Mouse (Mus musculus) right cerebral cortex, adult 2 months (tissue): ENCODE measurements around the gene Nmral1.
A peak's percentile ranks its signal among the peaks of the same experiment; 100 is the strongest.
"Not testable (repeated sequence)": the region's sequence is repeated elsewhere in the genome, so short reads cannot be mapped to it uniquely, and the experiment has no call there.

ENCODE experiments used
- DNase-seq, 2 experiments: peaks; one replicate each; pipeline ENCODE4 v3.0.0; 2021 to 2022; ENCODE audit warnings: low spot score in 2 of 2

The Nmral1 gene

DNA sequence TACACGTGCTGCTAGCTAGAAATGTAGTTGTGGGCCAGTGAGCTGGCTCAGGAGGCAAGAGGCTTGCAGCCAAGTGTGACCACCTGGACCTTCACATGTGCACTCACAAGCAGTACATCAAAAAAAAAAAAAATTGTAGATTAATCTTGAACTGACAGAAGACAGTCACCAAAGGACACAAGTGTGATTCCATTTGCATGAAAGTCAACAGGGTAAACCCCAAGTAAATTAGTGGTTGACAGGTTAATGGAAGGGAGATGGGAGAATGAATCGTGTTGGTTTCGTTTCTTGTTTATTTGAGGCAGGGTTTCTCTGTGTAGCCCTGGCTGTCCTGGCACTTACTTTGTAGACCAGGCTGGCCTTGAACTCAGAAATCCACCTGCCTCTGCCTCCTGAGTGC is 1.3 kb downstream of the Nmral1 start:
- no peak for DNase-seq

DNA sequence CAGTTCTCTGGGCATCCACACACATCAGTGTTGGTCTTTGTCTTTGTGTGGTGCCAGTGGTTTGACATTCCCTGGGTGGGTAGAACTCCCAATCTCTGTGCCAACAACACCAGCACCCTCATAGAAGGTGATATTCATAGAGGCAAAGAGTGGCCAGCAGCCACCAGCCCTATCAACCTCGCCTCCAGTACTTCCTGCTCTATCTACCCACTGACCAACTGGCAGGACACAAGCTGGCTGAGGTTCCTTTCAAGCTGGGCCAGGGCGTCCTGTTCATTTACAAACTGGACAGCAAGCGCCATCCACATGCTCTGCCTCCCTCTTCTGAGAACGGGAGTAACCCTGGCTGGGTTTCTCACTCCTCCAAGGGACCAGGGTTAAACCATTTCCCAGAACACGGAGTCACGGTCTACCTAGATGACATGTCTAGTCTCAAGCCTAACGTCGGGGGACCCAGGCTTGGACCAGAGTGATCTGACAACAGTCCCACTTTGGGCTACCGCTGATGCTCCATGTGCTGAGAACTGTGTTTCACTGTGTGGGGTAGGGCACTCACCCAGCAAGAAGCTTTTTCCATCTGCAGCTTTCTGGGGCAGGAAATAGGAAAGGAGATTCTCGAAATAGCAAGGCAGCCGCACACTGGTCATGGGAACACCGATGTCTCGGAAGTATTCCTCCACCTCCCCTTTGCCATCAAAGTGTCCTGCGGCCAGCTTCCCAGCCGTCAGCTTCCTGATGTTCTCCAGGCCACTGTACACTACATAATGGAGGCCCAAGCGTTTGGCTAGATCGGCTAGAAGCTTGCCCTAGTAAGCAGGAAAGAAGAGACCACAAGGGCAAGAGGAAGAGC is 5.1 kb downstream of the Nmral1 start:
- DNase-seq, result no peak

DNA sequence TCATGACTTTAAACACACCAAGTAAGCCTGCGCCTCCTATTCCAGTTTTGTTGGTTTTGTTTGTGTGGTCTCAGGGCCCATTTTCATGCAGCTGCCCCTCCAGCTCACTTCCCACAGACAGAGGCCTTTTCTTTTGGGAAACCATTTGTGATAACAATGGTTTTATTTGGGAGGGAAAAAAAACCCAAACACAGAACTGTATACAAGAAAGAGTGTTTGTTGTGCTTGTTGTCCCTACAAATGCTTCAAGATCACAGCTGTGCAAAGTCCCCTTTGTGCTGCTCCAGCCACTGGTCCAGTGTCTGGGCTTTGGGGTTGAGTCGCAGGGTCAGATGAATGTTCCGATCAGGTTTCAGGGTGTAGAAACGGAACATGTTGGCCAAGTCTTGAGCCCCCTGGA is 8.0 kb downstream of the Nmral1 start:
- no peak for DNase-seq

DNA sequence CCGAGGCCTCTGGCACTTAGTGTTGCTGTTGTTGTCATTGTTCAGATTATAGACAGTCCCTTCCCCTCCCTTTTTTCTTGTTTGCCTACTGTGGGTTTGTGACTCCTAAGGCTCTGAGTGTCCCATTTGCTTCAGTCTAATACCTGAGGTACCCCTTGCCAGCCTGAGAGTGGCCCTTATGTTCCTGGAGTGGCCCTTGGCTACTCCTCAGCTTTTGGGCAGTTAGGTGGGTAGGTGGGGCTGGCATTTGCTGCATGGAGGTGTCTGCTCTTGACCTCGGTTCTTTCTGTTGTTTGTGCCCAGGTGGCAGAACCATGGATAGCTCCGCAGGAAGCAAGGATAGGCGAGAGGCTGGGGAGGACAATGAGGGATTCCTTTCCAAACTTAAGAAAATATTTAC is 13.6 kb downstream of the Nmral1 start:
- no peak for DNase-seq

DNA sequence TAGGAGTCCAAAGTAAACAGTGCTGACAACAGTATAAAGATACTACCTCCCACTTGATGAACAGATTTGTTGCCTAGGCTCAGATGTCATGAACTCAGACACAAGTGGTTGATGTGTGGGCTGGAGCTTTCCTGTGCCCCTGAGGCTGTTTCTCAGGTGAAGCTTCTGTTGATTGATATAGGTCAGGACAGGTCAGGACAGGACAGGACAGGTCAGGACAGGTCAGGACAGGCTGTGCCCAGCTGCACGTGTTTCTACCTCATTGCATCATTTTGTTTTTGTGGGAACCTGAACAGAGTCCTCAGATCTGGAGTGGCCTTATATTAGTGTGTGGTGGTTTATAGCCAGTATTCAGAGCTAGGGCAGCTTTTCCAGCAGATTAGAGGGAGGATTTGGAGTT is 16.5 kb downstream of the Nmral1 start:
- no peak for DNase-seq

DNA sequence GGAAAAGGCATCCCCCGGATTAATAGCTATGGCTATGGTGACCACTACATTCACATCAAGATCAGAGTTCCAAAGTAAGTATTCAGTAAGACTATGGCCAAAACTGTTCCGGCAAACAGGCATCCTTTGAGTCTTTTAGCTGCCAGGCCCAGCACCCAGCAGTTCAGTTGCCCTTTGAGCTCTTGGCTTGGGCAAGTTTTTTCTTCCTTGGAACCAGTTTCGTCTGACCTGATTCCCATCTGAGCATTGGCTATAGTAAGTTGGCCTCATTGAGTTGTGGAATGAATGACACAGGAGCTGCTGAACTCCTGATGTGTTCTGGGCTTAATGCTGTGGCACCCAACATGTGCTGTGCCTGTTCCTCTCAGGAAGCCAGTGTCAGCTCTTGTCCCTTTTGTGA is 17.9 kb downstream of the Nmral1 start:
- DNase-seq, result no peak

DNA sequence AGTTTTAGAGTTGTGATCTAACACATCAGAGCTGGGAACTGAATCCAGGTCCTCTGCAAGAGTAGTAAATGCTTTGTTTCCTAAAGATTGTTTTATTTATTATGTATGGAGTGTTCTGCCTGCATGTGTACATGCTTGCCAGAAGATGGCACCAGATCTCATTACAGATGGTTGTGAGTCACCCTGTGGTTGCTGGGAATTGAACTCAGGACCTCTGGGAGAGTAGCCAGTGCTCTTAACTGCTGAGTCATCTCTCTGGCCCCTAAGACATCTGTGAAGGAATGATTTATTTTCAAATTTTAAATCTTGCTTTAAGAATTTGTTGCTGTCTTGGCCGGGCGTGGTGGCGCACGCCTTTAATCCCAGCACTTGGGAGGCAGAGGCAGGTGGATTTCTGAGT is 29.8 kb downstream of the Nmral1 start:
- DNase-seq, result not testable (repeated sequence)

DNA sequence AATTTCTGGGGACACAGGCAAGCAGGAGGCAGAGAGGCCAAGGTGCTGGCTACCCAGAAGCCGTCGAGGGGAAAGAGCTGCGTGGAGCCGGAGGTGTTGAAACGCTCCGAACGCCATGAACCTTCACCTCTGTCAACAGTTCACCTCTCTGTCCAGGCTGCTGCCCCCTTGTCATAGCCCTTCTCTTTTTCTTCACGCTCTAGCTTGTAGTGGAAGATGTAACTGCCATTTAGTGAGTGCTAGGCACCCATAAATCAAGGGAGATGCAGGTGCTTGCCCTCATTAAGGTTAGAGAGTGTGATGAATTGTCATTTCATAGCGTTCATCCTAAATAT is 34.7 kb downstream of the Nmral1 start:
- DNase-seq, result no peak

DNA sequence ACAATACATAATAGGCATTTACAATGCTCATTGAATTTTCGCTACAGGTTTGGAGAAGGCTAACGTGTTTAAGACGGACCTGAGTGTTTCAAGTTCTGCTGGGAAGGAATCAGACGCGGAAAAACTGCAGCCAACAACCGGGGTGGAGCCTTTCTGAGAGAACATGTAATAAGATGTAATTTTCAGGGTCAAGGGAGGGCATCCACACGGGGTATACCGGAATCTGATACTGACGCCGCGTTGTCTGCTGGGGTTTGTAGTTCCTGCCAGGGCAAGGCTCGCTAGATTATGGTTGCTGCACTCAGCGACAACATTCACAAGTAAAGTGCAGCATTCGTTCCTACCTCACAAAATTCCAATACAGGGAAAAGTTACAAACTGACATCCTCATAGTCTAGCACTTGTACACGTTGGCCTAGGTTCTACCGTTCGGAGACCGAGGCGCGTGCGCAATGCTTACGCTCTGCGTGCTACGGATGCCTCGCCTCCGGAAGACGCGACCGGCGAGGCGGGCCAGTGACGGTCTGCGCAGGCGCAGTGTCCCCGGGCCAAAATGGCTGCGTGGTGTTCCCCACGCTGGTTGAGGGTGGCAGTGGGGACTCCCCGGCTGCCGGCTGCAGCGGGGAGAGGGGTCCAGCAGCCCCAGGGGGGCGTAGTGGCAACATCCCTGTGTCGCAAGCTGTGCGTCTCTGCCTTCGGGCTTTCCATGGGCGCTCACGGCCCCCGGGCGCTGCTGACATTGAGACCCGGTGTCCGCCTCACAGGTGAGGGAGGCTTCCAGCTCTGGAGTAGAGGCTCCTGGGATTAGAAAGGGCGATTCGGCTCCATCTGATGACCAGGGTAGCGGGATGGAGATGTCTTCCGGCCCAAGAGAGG is 35.3 kb downstream of the Nmral1 start:
- peak; percentile 97 for DNase-seq

DNA sequence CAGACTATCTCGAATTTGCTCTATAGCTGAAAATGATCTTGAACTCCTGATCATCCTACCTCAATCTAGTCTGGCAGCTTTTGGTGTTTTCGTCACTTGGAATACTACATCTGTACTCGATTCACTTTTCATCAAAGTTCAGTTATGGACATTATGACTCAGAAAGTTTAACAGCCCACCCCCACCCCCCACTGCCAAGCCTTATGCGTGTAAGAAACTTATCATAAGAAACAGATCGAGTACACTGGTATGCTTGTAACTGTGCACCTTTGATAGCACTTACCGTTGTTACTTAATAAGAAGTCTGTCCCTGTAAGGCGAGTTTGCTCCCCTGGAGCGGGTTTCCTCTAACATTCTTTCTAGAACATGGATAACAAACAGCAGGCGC is 36.0 kb downstream of the Nmral1 start:
- DNase-seq, result no peak

DNA sequence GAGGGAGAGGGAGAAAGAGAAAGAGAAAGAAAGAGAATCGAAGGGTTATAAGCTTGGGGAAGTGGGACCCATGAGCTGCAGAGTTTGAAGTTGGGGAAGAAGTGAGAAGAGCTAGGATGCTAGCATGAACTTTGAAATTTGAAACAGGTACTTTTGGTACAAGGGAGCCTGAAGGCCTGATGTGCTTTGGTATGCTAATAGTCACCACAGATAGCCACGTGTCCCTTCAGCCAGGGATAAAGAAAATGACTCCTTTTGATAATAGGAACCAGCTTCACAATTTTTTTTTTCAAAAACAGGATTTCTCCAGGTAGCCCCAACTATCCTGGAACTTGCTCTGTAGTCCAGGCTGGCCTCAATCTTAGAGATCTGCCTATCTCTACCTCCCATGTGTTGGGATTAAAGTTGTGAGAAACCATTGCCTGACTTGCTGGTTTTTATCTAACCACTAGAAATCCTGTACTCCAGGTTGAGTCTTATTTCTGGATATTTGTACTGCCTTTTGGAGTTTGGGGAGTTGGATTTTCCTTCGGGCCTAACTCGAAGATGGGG is 36.5 kb downstream of the Nmral1 start:
- DNase-seq, result no peak

DNA sequence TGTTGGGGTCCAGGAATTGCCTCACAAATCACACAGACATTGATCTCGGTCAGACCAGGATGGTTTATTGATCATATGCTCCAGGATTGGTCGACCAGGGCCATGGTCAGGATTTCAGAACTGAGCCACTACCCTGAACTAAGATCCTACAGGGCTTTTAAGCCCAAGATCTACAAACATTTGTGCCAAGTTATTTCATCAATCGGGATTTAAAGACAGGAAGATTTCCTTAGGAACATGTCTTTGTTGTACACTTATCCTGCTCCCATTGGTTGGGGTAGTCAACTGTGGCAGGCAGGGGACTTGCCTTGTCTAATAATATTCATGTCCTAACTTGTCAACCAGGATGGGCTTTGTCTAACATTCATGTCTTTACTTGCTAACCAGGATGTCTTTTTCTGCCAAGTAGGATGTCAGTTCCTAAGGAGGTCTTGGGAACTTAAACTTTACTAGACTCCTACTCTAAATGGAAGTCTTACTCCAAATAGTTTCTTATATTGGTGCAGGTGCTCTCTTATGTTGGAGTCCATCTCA is 38.2 kb downstream of the Nmral1 start:
- not testable (repeated sequence) for DNase-seq

DNA sequence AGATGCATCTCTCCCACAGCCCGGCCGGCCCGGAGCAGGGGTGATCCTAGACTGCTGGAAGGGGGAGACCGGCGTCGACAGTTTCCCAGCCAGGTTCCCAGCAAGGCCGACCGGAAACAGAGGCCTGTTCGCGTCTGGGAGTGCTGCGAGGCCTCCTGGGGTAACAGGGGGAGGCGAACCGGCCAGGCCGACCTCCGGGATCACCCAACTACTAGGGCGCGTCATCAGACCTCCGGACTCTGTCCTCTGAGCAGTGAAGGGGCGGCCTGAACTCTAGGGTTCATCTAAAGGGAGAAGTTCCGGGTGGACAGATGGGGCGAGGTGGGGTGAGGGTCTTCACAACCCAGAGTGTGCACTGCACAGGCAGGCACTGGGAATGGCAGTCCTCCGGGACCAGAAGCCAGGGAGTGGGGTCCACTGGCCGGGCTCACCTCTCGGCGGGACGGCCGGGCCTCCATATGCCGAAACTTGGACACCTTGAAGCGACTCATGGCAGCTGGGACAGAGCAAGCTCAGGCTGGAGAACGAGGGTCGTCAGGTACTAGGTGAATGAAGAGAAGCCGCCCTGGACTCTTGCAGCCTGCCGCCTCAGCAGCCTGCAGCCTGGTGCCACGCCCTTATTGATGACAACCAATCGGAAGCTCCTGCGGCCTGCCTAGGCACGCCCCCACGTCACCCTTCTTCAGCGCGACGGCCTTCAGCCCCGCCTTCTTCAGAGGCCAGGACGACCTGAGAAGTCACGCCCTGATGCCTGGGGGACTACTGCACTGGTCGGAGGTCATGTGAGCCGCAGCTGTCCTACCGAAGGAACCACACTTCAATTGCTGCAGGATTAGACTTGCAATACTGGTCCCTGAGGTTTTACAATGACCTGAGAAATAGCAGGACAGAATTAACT is 39.8 kb downstream of the Nmral1 start, which contains the start of gene Coro7:
Gene Coro7, minus strand, starts transcription at position 657 of the 898 bp plus-strand sequence.
- peak; percentile 86 to 88 for DNase-seq

DNA sequence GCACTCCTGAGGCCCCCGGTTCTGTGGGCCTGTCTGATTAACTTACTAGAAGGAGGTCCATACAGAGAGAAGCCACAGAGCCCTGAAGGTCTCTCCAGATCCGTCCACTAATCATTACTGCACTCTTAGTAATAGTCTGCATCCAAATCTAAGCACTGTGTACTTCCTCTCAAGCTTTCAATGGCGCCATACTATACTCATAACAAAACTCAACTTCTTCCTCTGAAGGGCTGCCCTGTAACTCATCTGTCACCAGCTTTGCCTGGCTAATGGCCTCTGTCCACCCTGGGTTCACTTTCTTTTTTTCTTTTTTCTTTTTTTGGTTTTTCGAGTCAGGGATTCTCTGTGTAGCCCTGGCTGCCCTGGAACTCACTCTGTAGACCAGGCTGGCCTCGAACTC is 41.1 kb downstream of the Nmral1 start:
- no peak for DNase-seq

DNA sequence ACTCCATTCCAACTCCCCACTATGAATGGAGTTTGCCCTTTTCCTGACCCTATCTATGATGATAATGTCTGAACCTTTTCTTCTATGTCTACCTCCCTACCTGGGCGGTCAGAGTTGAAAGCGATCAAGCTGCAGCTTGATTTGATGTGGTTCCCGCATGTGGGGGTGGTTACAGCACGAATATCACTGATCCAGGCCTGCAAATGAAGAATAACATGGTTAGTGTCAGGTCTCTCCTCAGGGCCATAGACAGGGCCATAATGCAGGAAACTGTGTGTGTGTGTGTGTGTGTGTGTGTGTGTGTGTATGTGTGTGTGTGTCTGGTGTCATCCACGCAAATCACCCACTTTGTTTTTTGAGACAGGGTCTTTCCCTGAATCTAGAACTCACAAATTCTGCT is 42.3 kb downstream of the Nmral1 start:
- DNase-seq, result no peak

DNA sequence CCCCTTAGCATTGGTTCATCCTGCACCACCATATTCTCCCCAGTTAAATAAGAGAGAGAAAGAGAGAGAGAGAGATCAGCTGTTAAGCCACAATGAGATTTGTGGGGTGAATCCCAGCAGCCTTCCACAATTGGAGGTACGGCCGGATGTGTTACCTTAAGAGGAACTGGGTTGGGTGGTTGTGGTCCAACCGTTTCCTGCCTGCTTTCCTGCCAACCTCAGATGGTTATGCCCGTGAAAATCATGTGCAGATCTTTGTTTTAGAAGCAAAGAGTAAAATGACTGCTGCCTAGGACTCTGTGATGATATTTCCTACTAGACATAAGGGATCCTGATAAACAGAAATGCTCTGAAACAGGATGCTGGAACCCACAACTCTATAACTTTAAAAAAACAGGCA is 45.1 kb downstream of the Nmral1 start:
- no peak for DNase-seq

DNA sequence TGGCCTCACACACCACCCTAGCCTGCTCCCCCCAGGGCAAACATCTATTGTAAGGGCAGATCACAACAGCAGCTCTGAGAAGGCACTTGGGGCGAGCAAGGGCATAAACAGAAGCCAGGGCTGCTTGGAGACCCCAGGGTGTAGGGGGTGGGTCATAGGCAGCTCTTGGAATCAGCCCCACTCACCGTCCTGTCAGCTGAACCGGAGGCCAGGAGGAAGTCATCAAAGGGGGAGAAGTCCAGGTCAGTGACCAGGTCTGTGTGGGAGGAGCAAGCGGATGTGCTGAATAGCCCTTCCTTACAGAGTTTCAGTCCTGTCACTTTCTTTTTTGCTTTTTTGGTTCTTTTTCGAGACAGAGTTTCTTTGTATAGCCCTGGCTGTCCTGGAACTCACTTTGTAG is 48.8 kb downstream of the Nmral1 start:
- DNase-seq, result no peak

DNA sequence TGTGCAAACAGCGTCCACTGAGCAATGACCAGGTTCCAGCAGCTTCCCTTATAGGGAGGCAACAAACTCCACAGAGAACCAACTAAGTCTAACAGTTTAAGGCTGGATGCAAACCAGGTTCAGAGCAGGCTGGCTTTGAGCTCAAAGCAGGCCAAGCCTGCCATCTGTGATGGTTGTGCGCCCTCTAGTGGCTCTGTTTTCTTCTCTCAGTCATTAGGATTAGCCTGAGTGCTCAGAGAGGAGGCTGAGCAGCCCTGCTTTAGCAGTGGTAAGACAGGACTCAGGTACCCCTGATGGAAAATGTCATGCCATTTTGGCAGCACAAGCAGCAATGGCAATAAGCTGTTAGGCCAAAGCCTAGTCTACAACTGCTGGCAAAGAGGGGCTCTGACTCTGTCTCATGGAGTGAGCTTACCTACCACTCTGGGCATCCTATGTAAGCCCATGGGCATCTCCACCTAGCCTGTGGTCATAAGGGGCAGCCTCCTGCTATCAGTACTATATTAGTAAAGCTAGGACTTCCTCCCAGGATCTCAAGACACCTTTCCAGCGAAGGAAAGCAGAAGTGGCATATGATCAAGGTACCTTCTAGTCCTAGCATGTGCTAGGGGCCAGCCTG is 51.9 kb downstream of the Nmral1 start:
- peak; percentile 89 to 94 for DNase-seq

DNA sequence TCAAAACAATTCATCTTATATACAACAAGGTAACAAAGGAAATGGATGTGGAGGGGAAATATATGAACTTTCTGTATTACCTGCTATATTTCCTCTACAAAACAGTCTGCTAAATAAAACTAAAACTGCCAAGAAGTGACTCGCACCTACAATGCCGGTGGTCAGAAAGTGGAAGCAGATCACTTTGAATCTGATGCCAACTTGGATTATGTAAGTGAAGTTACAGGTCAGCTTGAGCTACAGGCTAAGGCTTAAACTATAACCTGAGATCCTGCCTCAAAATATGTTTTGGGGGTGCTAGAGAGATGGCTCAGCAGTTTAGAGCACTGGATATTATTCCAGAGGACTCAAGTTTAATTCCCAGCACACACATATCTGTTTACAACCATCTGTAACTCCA is 53.4 kb downstream of the Nmral1 start:
- DNase-seq, result no peak

DNA sequence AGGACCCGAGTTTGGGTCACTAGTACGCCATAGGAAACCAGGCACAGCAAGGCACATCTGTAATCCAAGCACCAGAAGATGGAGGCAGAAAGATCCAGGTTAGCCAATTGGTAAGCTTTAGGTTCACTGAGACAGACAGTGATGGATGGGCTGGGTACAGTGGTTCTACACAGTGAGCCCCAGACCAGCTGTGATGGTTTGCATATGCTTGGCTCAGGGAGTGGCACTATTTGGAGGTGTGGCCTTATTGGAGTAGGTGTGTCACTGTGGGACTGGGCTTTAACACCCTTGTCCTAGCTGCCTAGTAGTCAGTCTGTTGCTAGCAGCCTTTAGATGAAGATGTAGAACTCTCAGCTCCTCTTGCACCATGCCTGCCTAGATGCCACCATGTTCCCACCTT is 55.4 kb downstream of the Nmral1 start:
- DNase-seq, result no peak

DNA sequence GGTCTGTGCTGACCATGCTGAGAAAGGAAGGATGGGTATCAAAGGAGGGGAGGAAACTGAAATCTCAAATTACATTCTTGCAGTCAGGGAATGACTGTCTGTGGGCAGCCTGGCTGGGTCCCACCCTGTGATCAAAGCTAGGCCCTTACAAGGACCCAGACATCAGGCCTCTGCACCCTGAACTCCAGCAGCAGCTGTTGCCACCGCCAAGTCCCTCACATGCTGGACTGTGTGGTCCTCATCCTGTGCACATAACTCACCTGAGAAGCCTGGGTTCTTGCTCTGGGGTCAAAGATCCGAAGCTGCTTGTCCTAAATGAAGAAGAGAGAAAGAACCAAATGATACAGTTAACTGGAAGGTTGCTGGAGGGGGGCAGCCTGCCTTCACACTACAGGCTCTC is 57.6 kb downstream of the Nmral1 start:
- no peak for DNase-seq
